Mouse (Mus musculus): ENCODE data around the gene Rab3d.

GRCm38 (mm10) chr9:21901223-21901820 lies 16.7 kb downstream of the Rab3d start:
- TF ChIP-seq CTCF (IDR thresholded peaks at IDR 0.05; ENCODE audit: borderline replicate concordance, extremely low read depth, insufficient read depth, insufficient read length) (no peak), POLR2A (IDR thresholded peaks at IDR 0.05; ENCODE audit: borderline replicate concordance, extremely low read depth, insufficient read depth, insufficient read length, poor library complexity, severe bottlenecking) (no peak)

All from brain, embryonic 14.5 days (tissue).